Mouse (Mus musculus): ENCODE results near the gene Chrnb1. TPM values are rescaled to one million over a fixed set of nuclear protein-coding genes. Genes with fewer than 3 reads are reported as not detected.
A peak's percentile ranks its signal among the peaks of the same experiment; 100 is the strongest.

Chrnb1 gene
- total RNA-seq, 2 experiments from 2014 or later = 1.3 to 2.0 TPM

- intact Hi-C loops (cut with DNase I) = loop anchor here (1.0 to 2.0 kb wide), 5 partner anchors 9 to 119 kb away; partner anchors contain the start of genes Nlgn2 and Senp3
- no peak for DNase-seq (ENCODE audit: low spot score in 2 of 2)
Measured at GRCm38 (mm10) chr11:69757303-69758089, 38.2 kb downstream of the Chrnb1 start.

DNA sequence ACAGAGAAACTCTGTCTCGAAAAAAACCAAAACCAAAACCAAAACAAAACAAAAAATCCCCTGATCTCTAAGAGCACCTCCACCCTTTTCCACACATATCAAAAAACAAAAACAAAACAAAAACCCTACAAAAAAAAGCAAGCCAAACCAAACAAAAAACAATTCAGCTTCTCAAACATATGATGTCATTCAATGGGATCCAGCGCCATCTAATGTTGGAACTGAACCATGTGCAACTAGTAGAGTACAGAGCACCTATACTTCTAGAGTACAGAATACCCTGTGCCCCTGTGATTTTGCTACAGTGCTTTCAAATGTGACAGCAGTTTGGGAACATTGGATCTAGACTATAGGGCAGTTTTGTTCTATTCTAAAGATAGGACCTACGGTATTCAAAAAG, 41.0 kb downstream of the Chrnb1 start:
- peak in 1 of 2 experiments; percentile 55 for DNase-seq (ENCODE audit: low spot score in 2 of 2)
- intact Hi-C loops (cut with DNase I) = no loop called here

DNA sequence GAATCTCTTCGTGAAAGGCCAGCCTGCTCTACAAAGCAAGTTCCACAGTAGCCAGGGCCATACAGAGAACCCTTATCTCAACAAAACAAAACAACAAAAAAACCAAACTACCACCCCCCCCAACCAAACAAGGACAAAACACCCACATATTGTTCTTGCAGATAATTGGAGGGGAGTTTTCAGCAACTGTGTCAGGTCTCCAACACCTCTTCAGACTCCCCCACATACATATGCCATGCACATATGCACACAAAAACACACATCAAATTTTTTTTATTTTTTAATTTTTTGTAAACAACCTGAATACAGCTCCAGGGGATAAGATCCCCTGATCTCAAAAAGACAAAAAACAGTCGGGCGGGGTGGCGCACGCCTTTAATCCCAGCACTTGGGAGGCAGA, 41.5 kb downstream of the Chrnb1 start:
- DNase-seq (ENCODE audit: low spot score in 2 of 2) = no peak
- intact Hi-C loops (cut with DNase I) = no loop called here

DNA sequence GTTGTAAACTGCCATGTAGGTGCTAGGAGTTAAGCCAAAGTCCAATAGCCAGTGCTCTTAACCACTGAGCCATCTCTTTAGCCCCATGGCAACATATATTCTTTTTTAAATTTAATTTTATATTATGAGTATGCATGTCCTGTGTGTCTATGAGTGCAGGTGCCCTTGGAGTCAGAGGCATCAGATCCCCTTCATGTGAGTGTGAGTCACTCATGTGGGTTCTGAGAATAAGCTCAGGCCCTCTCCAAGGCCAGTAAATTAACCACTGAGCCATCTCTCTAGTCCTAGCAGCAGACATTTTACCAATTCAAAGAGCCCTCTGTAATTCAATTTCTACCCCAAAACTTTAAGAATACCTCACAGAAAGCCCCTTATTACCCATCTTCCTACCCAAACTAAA, 43.1 kb downstream of the Chrnb1 start:
- intact Hi-C loops (cut with DNase I) = no loop called here

DNA sequence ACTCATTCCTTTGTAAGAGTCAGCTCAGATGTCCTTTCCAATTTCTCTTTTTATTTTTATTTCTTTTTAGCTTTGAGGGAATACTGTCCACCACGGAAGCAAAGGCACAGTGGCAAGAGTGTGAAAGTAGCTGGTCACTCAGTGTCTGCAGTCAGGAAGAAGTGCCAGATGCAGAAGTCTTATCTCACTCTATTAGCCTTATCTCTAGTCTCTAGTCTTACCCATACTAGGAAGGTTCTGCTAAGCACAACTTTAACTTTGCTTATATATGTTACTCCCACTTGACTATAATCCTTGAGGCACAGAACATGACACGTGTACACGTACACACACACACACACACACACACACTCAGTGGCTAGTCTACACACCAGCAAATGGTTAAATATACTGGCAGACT, 44.1 kb downstream of the Chrnb1 start:
- no peak for DNase-seq (ENCODE audit: low spot score in 2 of 2)
- intact Hi-C loops (cut with DNase I) = no loop called here

More for the DNA sequence above, 43.1 kb downstream of the Chrnb1 start:
- no peak for DNase-seq (ENCODE audit: low spot score in 2 of 2)

Other genes starting within 250 kb of the Chrnb1 start
- gene Dnah2, start 246.8 kb downstream of the Chrnb1 start, total RNA-seq (2021) = 1 to 10 TPM; 3.0 to 3.6 TPM
- 10 to 100 TPM; 57.5 to 60.4 TPM for gene Efnb3, start 235.7 kb downstream of the Chrnb1 start, total RNA-seq (2021)
- gene Wrap53, start 215.7 kb downstream of the Chrnb1 start, total RNA-seq (2021) = 10 to 100 TPM; 10.1 to 10.4 TPM
- 10 to 100 TPM; 18.7 to 21.1 TPM for gene Trp53, start 215.6 kb downstream of the Chrnb1 start, total RNA-seq (2021)
- 100 to 1,000 TPM; 403 to 438 TPM for gene Atp1b2, start 190.0 kb downstream of the Chrnb1 start, total RNA-seq (2021)
- not detected for gene Shbg, start 178.0 kb downstream of the Chrnb1 start, total RNA-seq (2021)
- gene Sat2, start 173.9 kb downstream of the Chrnb1 start, total RNA-seq (2021) = 1 to 10 TPM; 7.4 to 7.7 TPM
- gene Fxr2, start 163.0 kb downstream of the Chrnb1 start, total RNA-seq (2021) = 100 to 1,000 TPM; 122 to 133 TPM
- gene Sox15, start 140.6 kb downstream of the Chrnb1 start, total RNA-seq (2021) = not detected
- gene Mpdu1, start 133.3 kb downstream of the Chrnb1 start, total RNA-seq (2021) = 10 to 100 TPM; 59.1 to 59.7 TPM
- 10 to 100 TPM; 17.5 to 19.6 TPM for gene Cd68, start 129.8 kb downstream of the Chrnb1 start, total RNA-seq (2021)
- gene Eif4a1, start 123.5 kb downstream of the Chrnb1 start, total RNA-seq (2021) = 100 to 1,000 TPM; 323 to 328 TPM
- 10 to 100 TPM; 94.3 to 97.5 TPM for gene Senp3, start 113.9 kb downstream of the Chrnb1 start, total RNA-seq (2021)
- gene Tnfsf13, start 110.2 kb downstream of the Chrnb1 start, total RNA-seq (2021) = 1 to 10 TPM; 2.0 to 2.7 TPM
- gene Tnfsf12, start 100.1 kb downstream of the Chrnb1 start, total RNA-seq (2021) = 1 to 10 TPM; 8.6 to 8.9 TPM
- 1 to 10 TPM; 1.9 to 2.2 TPM for gene Tnfsfm13, start 99.8 kb downstream of the Chrnb1 start, total RNA-seq (2021)
- gene Polr2a, start 37.3 kb downstream of the Chrnb1 start, total RNA-seq (2021) = 10 to 100 TPM; 53.3 to 53.6 TPM
- not detected for gene Slc35g3, start 34.0 kb downstream of the Chrnb1 start, total RNA-seq (2021)
- 100 to 1,000 TPM; 110 to 114 TPM for gene Zbtb4, start 30.0 kb downstream of the Chrnb1 start, total RNA-seq (2021)
- 10 to 100 TPM; 14.9 to 17.2 TPM for gene Fgf11, start 5.9 kb upstream of the Chrnb1 start, total RNA-seq (2021)
- not detected for gene Tmem102, start 9.7 kb upstream of the Chrnb1 start, total RNA-seq (2021)
- not detected for gene Gm39566, start 19.4 kb upstream of the Chrnb1 start, total RNA-seq (2021)
- not detected for gene Spem2, start 22.5 kb upstream of the Chrnb1 start, total RNA-seq (2021)
- under 1 TPM in 1 of 2 experiments, not detected in 1; 0.43 TPM for gene Spem1, start 26.2 kb upstream of the Chrnb1 start, total RNA-seq (2021)
- 100 to 1,000 TPM; 233 to 248 TPM for gene Nlgn2, start 41.8 kb upstream of the Chrnb1 start, total RNA-seq (2021)
- gene Tmem256, start 42.6 kb upstream of the Chrnb1 start, total RNA-seq (2021) = 100 to 1,000 TPM; 129 to 134 TPM
- 10 to 100 TPM; 15.6 to 19.2 TPM for gene Plscr3, start 50.4 kb upstream of the Chrnb1 start, total RNA-seq (2021)
- gene Tnk1, start 62.8 kb upstream of the Chrnb1 start, total RNA-seq (2021) = under 1 TPM in 1 of 2 experiments, not detected in 1; 0.27 TPM
- not detected for gene Tmem95, start 82.1 kb upstream of the Chrnb1 start, total RNA-seq (2021)
- 1 to 10 TPM; 1.1 to 1.2 TPM for gene Kctd11, start 85.5 kb upstream of the Chrnb1 start, total RNA-seq (2021)
- not detected for gene Acap1, start 99.6 kb upstream of the Chrnb1 start, total RNA-seq (2021)
- under 1 TPM; 0.55 to 0.60 TPM for gene 2810408A11Rik, start 105.0 kb upstream of the Chrnb1 start, total RNA-seq (2021)
- 100 to 1,000 TPM; 113 to 117 TPM for gene Neurl4, start 105.1 kb upstream of the Chrnb1 start, total RNA-seq (2021)
- gene Gps2, start 117.9 kb upstream of the Chrnb1 start, total RNA-seq (2021) = 10 to 100 TPM; 26.9 to 33.2 TPM
- gene Eif5a, start 126.0 kb upstream of the Chrnb1 start, total RNA-seq (2021) = 100 to 1,000 TPM; 425 to 450 TPM
- 10 to 100 TPM in 1 of 2 experiments, 1 to 10 TPM in 1; 6.1 to 10.7 TPM for gene Ybx2, start 139.9 kb upstream of the Chrnb1 start, total RNA-seq (2021)
- gene Slc2a4, start 152.2 kb upstream of the Chrnb1 start, total RNA-seq (2021) = 1 to 10 TPM; 2.3 to 3.5 TPM
- gene Cldn7, start 168.8 kb upstream of the Chrnb1 start, total RNA-seq (2021) = not detected
- 100 to 1,000 TPM; 117 to 129 TPM for gene Ctdnep1, start 185.2 kb upstream of the Chrnb1 start, total RNA-seq (2021)
- 100 to 1,000 TPM; 106 to 109 TPM for gene Elp5, start 186.6 kb upstream of the Chrnb1 start, total RNA-seq (2021)
- 100 to 1,000 TPM; 217 to 218 TPM for gene Gabarap, start 195.2 kb upstream of the Chrnb1 start, total RNA-seq (2021)
- gene Phf23, start 199.8 kb upstream of the Chrnb1 start, total RNA-seq (2021) = 10 to 100 TPM; 44.6 to 47.5 TPM
- 10 to 100 TPM; 26.1 to 32.2 TPM for gene Dvl2, start 204.7 kb upstream of the Chrnb1 start, total RNA-seq (2021)
- 10 to 100 TPM; 57.4 to 59.3 TPM for gene Acadvl, start 219.5 kb upstream of the Chrnb1 start, total RNA-seq (2021)
- 100 to 1,000 TPM; 931 to 954 TPM for gene Dlg4, start 221.0 kb upstream of the Chrnb1 start, total RNA-seq (2021)